Mouse (Mus musculus): ENCODE results near the gene Tcf7l1. TPM values are rescaled to one million over a fixed set of nuclear protein-coding genes. Genes with fewer than 3 reads are reported as not detected.

The Tcf7l1 gene
- under 1 TPM; 0.33 to 0.42 TPM for total RNA-seq (2023)

DNA sequence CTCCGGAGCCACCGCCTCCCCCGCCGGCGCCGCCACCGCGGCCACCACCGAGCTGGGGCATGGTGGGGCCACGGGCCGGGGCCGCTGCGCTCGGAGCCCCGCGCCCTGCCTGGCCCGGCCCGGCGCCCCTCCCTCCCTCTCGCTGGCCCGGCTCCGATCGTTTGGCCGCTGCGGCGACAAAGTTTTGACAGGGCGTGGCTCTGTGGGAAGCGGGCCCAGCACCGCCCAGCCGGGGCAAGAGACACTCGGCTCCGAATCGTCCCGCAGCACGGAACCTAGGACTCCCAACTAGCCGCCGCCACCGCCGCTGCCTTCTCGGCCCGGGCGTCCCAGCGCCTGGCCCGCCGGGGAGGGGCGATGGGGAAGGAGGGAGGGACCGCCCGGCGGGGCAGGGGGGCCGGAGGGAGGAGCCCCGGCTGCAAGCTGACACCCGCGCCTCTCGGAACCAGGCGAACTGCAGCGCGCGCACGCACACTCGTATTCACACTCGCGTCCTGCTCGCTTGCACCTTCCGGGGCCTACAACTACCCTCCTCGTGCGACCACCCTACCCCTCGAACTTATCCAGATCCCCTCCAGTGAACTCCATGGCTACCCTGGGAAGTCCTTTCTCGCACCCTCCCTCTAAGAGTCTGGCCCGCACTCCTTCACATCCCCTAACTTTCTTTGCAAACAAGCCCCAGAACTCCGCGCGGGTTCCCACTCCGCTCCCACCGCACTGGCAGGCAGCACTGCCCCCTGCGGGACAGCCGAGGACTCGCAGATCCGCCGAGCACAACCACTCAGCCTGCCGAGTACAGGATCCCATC is at the start of gene Tcf7l1:
Gene Tcf7l1, minus strand, starts transcription at position 363 of the 808 bp plus-strand sequence.

DNA sequence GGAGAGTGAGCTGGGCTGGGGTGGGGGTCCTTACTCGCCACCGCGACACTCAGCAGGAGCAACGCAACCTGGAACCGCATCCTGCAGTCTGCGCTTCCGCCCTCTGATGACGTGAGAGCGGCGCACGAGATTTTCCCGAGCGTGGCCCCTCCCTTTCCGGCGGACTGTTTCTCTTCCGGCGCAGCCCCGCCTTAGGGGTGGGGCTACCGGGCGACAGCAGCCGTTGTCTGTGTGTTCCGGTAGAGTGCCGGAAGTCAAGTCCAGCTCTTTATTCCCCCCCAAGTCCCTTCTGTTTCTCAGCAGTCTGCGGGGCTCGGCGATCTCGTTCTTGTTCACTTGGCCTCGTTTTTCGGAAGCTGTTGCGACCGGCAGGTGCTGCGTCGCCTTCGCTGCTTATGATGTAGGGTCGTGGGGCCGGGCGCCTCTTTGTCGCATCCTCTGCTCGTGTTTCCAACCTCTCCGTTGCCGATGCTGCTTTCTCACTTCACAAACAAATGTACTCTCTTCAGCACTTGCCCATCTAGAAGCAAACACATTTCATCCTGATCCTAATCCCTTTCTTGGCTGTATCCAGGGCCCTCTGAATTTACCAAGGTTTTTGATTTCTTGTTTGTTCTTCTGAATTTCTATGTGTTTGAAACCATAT is 172.3 kb downstream of the Tcf7l1 start, which contains the start of gene Tgoln1:
Gene Tgoln1, minus strand, starts transcription at position 358 of the 646 bp plus-strand sequence.

DNA sequence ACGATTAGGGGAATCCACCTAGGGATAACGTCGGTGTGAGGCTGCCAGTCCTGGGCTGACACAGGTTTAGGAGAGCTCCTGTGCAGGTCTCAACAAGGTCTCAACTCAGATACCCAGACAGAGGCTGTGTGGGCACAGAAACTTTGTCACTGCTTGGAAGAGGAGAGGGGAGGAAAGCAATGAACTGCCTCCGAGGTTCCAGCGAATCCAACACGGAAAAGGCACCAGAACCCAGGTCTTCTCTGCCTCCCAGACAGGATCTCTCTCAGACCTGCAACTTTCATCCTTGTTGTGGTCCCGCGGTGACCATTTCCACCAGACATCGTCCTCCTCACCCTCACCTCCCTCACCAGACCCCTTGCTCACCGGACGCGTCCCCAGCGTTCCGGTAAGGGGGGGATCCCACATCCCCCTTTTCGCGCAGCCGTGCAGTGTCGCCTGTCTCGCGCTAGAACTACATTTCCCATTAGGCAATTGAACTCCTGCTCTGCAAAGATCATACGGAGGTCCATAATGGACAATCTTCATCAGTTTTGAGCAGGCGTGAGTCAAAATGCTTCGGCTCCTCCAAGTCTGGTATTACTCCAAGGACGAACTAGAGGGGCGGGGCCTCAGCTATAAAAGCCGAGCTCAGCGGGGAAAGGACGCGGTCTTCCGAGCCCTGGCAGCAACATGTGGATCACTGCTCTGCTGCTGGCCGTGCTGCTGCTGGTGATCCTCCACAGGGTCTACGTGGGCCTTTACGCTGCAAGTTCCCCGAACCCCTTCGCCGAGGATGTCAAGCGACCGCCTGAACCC is 190.9 kb downstream of the Tcf7l1 start, which contains the start of the genes Elmod3 and Retsat:
Gene Elmod3, minus strand, starts transcription at position 458 of the 798 bp plus-strand sequence.
Gene Retsat, plus strand, starts transcription at position 520 of the 798 bp plus-strand sequence.

Other genes starting within 250 kb of the Tcf7l1 start
- gene Capg, start 244.9 kb downstream of the Tcf7l1 start, total RNA-seq (2023) = 100 to 1,000 TPM; 179 to 182 TPM
- gene Elmod3, start 190.8 kb downstream of the Tcf7l1 start, total RNA-seq (2023) = 1 to 10 TPM; 7.4 to 8.7 TPM
- gene Retsat, start 190.8 kb downstream of the Tcf7l1 start, total RNA-seq (2023) = 10 to 100 TPM; 21.5 to 27.7 TPM
- 100 to 1,000 TPM; 103 to 105 TPM for gene Tgoln1, start 172.3 kb downstream of the Tcf7l1 start, total RNA-seq (2023)
- 10 to 100 TPM; 58.3 to 60.0 TPM for gene Kcmf1, start 110.7 kb upstream of the Tcf7l1 start, total RNA-seq (2023)
- gene Tmsb10, start 169.5 kb upstream of the Tcf7l1 start, total RNA-seq (2023) = 1,000 to 10,000 TPM; 1,521 to 1,920 TPM

Measured in monocyte, adult 59 days (primary cell).